Comparison of ENCODE assay signal across 9 mouse cellular contexts in the genomic region with DNA sequence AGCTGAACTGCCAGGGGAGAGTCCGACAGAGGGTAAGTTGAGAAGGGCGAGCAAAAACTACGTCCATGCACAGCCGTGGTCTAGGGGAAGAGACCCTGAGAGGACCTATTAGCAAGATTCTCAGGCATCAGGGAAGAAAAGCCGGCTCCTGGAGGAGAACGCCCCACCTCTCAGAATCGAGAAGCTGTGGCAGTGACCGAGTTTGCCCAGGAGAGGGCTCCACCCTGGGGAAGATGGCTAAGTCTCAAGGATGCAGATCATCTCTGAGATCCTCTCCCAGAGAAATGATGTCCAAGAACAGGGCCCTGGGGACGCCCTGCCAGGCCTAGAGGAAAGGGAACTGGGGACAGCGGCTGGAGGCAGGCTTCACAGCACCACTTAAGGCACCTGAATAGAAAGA. TPM values are rescaled to one million over a fixed set of nuclear protein-coding genes. Genes with fewer than 3 reads are reported as not detected.
DNase-seq lines count a peak whose midpoint lies in the region; ATAC-seq lines count a peak whose summit lies in the region.
"Had no signal": no experiment of that assay in that cellular context is flagged by ENCODE, and none has a peak within 500 bp of the region (broad histone marks: within the 10 kb centered on the region; RNA-seq: fewer than 3 reads in every experiment).

No protein-coding gene starts in this region.

- H3K27me3 ChIP-seq in midbrain, embryonic 10.5 days (ENCODE audit: low read depth, poor library complexity, severe bottlenecking), result peaks cover 64% of the 10 kb centered on the region
- H3K27me3 ChIP-seq in midbrain, embryonic 16.5 days (ENCODE audit: control insufficient read depth, insufficient read depth, low read depth, low read length), result no peaks in the 10 kb centered on the region
- H3K27me3 ChIP-seq in embryonic facial prominence, embryonic 13.5 days, result peaks cover 8% of the 10 kb centered on the region
- peaks cover 24% of the 10 kb centered on the region for H3K27me3 ChIP-seq in heart, embryonic 12.5 days (replicated peaks)

- H3K9ac ChIP-seq in midbrain, embryonic 16.5 days (ENCODE audit: low read depth, low read length), result no peak overlapping the region
- 0 out of 2 replicates have a peak overlapping the region, but pooled peaks have one; percentile 11 for H3K9ac ChIP-seq in embryonic facial prominence, embryonic 13.5 days
- 0 out of 2 replicates have a peak overlapping the region, but pooled peaks have one; percentile 18 for H3K9ac ChIP-seq in heart, embryonic 12.5 days
- H3K9ac ChIP-seq: midbrain, embryonic 12.5 days had no signal

- no peak overlapping the region for H3K27ac ChIP-seq in midbrain, embryonic 10.5 days (replicated peaks)
- no peak overlapping the region for H3K27ac ChIP-seq in midbrain, embryonic 16.5 days (ENCODE audit: low read length)
- H3K27ac ChIP-seq in embryonic facial prominence, embryonic 13.5 days, result no peak overlapping the region
- H3K27ac ChIP-seq in heart, embryonic 12.5 days (ENCODE audit: poor library complexity, severe bottlenecking), result no peak overlapping the region
- H3K27ac ChIP-seq: midbrain, embryonic 12.5 days had no signal

- no peak overlapping the region for H3K4me2 ChIP-seq in midbrain, embryonic 16.5 days (ENCODE audit: low read length)
- H3K4me2 ChIP-seq in embryonic facial prominence, embryonic 13.5 days, result peak overlapping the region; percentile 35
- peak overlapping the region; percentile 58 for H3K4me2 ChIP-seq in heart, embryonic 12.5 days
- H3K4me2 ChIP-seq: midbrain, embryonic 12.5 days had no signal

- ATAC-seq in midbrain, embryonic 16.5 days, result no peak
- ATAC-seq in embryonic facial prominence, embryonic 13.5 days (ENCODE audit: insufficient number of reproducible peaks, insufficient read depth, low FRiP score, low TSS enrichment, low read depth), result no peak
- no peak for ATAC-seq in heart, embryonic 12.5 days (ENCODE audit: insufficient number of reproducible peaks, low FRiP score)

- no peaks in the 10 kb centered on the region for H3K36me3 ChIP-seq in midbrain, embryonic 10.5 days
- H3K36me3 ChIP-seq in midbrain, embryonic 16.5 days (ENCODE audit: control insufficient read depth, insufficient read depth, low read length), result no peaks in the 10 kb centered on the region
- H3K36me3 ChIP-seq in embryonic facial prominence, embryonic 13.5 days, result no peaks in the 10 kb centered on the region
- no peaks in the 10 kb centered on the region for H3K36me3 ChIP-seq in heart, embryonic 12.5 days
- H3K36me3 ChIP-seq: midbrain, embryonic 12.5 days had no signal

- no peak overlapping the region for H3K4me3 ChIP-seq in midbrain, embryonic 10.5 days
- H3K4me3 ChIP-seq in midbrain, embryonic 16.5 days (ENCODE audit: low read depth, low read length), result no peak overlapping the region
- no peak overlapping the region for H3K4me3 ChIP-seq in embryonic facial prominence, embryonic 13.5 days
- peak overlapping the region; percentile 19 for H3K4me3 ChIP-seq in heart, embryonic 12.5 days
- H3K4me3 ChIP-seq: midbrain, embryonic 12.5 days had no signal

- peak; percentile 69 for DNase-seq in midbrain, embryonic 10.5 days (ENCODE audit: low spot score)
- DNase-seq in adrenal gland, postnatal 4 days (ENCODE audit: low spot score in 2 of 2), result peak; percentile 24 to 32
- peak; percentile 85 to 86 for DNase-seq in kidney, postnatal 4 days
- DNase-seq in mesoderm, embryonic 11.5 days (ENCODE audit: low read depth, low spot score), result peak; percentile 68
- peak; percentile 33 for DNase-seq in thymus, postnatal 0 days (ENCODE audit: low spot score)

- 8% methylated on average over 10 of the region's 10 CpGs for WGBS in midbrain, embryonic 10.5 days
- WGBS in midbrain, embryonic 16.5 days, result 8% methylated on average over 10 of the region's 10 CpGs
- WGBS in embryonic facial prominence, embryonic 13.5 days, result 6% methylated on average over 10 of the region's 10 CpGs
- 5% methylated on average over 10 of the region's 10 CpGs for WGBS in heart, embryonic 12.5 days

- H3K9me3 ChIP-seq in midbrain, embryonic 10.5 days (replicated peaks), result no peaks in the 10 kb centered on the region
- H3K9me3 ChIP-seq in midbrain, embryonic 16.5 days (replicated peaks; ENCODE audit: control insufficient read depth, low read length, poor library complexity, severe bottlenecking), result no peaks in the 10 kb centered on the region
- H3K9me3 ChIP-seq in embryonic facial prominence, embryonic 13.5 days, result no peaks in the 10 kb centered on the region
- H3K9me3 ChIP-seq in heart, embryonic 12.5 days (replicated peaks), result no peaks in the 10 kb centered on the region
- H3K9me3 ChIP-seq: midbrain, embryonic 12.5 days had no signal

- peaks cover 12% of the 10 kb centered on the region for H3K4me1 ChIP-seq in midbrain, embryonic 10.5 days
- peaks cover 2% of the 10 kb centered on the region; the same call in 1 of the 2 replicates for H3K4me1 ChIP-seq in midbrain, embryonic 16.5 days (ENCODE audit: control insufficient read depth, insufficient read depth, low read length)
- peaks cover 8% of the 10 kb centered on the region; the same call in 1 of the 2 replicates for H3K4me1 ChIP-seq in embryonic facial prominence, embryonic 13.5 days
- H3K4me1 ChIP-seq in heart, embryonic 12.5 days (replicated peaks), result peaks cover 4% of the 10 kb centered on the region; the same call in 1 of the 2 replicates

RNA-seq across cellular contexts. Expression of gene Lbx1, which starts 47.7 kb away (rescaled TPM):
- 0.05 TPM in 1 of 2 replicates, not detected in the other for polyA plus RNA-seq in midbrain, embryonic 10.5 days (2016; fragmentation: Nextera tagmentation; extraction: Ambion mirVana)
- 0.07 and 0.08 TPM in 2 replicates for polyA plus RNA-seq in midbrain, embryonic 16.5 days (2015; fragmentation: Nextera tagmentation; extraction: Ambion mirVana)
- total RNA-seq in adrenal gland, postnatal 4 days (2021), result under 1 TPM; 0.11 to 0.22 TPM
- 0.17 and 0.27 TPM in 2 replicates for polyA plus RNA-seq in embryonic facial prominence, embryonic 13.5 days (2015; fragmentation: Nextera tagmentation; extraction: Ambion mirVana)
- not detected in 2 replicates for polyA plus RNA-seq in heart, embryonic 12.5 days (2016; fragmentation: Nextera tagmentation; extraction: Ambion mirVana)
- polyA plus RNA-seq in thymus, postnatal 0 days (2015; fragmentation: Nextera tagmentation; extraction: Ambion mirVana), result not detected in 2 replicates

Comparison
In these comparisons a context has a peak if more than half of its experiments do, and no peak if none do; other contexts are left out.
1. DNase-seq: peak in every context shown above with its lines; median percentile 86 in kidney, postnatal 4 days; 69 in midbrain, embryonic 10.5 days; 68 in mesoderm, embryonic 11.5 days; 33 in thymus, postnatal 0 days; 28 in adrenal gland, postnatal 4 days.